Mouse (Mus musculus): ENCODE results near the gene Chrdl1. TPM values are rescaled to one million over a fixed set of nuclear protein-coding genes. Genes with fewer than 3 reads are reported as not detected.

The Chrdl1 gene
- total and polyA plus RNA-seq, 3 experiments, result 0.21 to 6.6 (median 0.71) TPM

GRCm38 (mm10) chrX:143336661-143337060 lies 57.4 kb downstream of the Chrdl1 start:
- Histone ChIP-seq H3K36me3 (replicated peaks in 1 of 2; ENCODE audit: control insufficient read depth in 1 of 2, insufficient read depth in 1 of 2, low read length in 1 of 2) (no peaks in the 10 kb centered on the region), H3K27me3 (replicated peaks) (no peaks in the 10 kb centered on the region), H3K27ac (ENCODE audit: insufficient read depth, low read depth) (no peak overlapping the region), H3K4me1 (ENCODE audit: control insufficient read depth in 1 of 2, insufficient read depth in 2 of 2) (no peaks in the 10 kb centered on the region), H3K4me2 (ENCODE audit: insufficient read depth, low read depth, poor library complexity, severe bottlenecking) (no peak overlapping the region), H3K79me2 (replicated peaks; ENCODE audit: control insufficient read depth, extremely low read depth, insufficient read depth, poor library complexity, severe bottlenecking) (no peaks in the 10 kb centered on the region), H3K9ac (ENCODE audit: insufficient read depth, low read depth) (no peak overlapping the region), H3K4me3 (replicated peaks in 1 of 3; ENCODE audit: low read depth in 2 of 3, low read length in 2 of 3, poor library complexity in 1 of 3) (no peak overlapping the region), H3K9me3 (replicated peaks; ENCODE audit: low read length) (no peaks in the 10 kb centered on the region)
- no peak for TF ChIP-seq CHD1 (IDR thresholded peaks at IDR 0.05; ENCODE audit: low read depth, low read length)
- no peak for TF ChIP-seq POLR2A (IDR thresholded peaks at IDR 0.05; ENCODE audit: low read depth, low read length)
- dilution Hi-C loops (cut with MboI; ENCODE audit: extremely low pct_ligation_motif_present, extremely low pct_unique_long_range_greater_than_20kb, low sequenced_read_pairs), result no loop called here
- in situ Hi-C loops (cut with MboI; ENCODE audit: low pct_ligation_motif_present, low pct_unique_long_range_greater_than_20kb, low sequenced_read_pairs), result no loop called here
- no peak for DNase-seq (ENCODE audit: extremely low read depth)

- Histone ChIP-seq H3K79me2 (replicated peaks; ENCODE audit: control insufficient read depth, extremely low read depth, insufficient read depth, poor library complexity, severe bottlenecking) (no peaks in the 10 kb centered on the region), H3K9me3 (replicated peaks; ENCODE audit: low read length) (no peaks in the 10 kb centered on the region), H3K36me3 (replicated peaks in 1 of 2; ENCODE audit: control insufficient read depth in 1 of 2, insufficient read depth in 1 of 2, low read length in 1 of 2) (no peaks in the 10 kb centered on the region), H3K4me3 (replicated peaks in 1 of 3; ENCODE audit: low read depth in 2 of 3, low read length in 2 of 3, poor library complexity in 1 of 3) (no peak overlapping the region), H3K9ac (ENCODE audit: insufficient read depth, low read depth) (no peak overlapping the region), H3K27me3 (replicated peaks) (no peaks in the 10 kb centered on the region), H3K27ac (ENCODE audit: insufficient read depth, low read depth) (no peak overlapping the region), H3K4me2 (ENCODE audit: insufficient read depth, low read depth, poor library complexity, severe bottlenecking) (no peak overlapping the region), H3K4me1 (ENCODE audit: control insufficient read depth in 1 of 2, insufficient read depth in 2 of 2) (no peaks in the 10 kb centered on the region)
- TF ChIP-seq UBTF (IDR thresholded peaks at IDR 0.05; ENCODE audit: low read depth, low read length) (no peak), JUND (conservative IDR thresholded peaks at IDR 0.05; ENCODE audit: low read depth, low read length) (no peak), ZC3H11A (IDR thresholded peaks at IDR 0.05; ENCODE audit: low read depth, low read length) (no peak), CTCF (conservative IDR thresholded peaks at IDR 0.05 in 1 of 2, IDR thresholded peaks at IDR 0.05 in 1 of 2; ENCODE audit: low read depth in 2 of 2, low read length in 2 of 2) (no peak), CHD2 (IDR thresholded peaks at IDR 0.05; ENCODE audit: low read length) (no peak), MAFK (IDR thresholded peaks at IDR 0.05; ENCODE audit: insufficient replicate concordance, low read length) (no peak), CHD1 (IDR thresholded peaks at IDR 0.05; ENCODE audit: low read depth, low read length) (no peak), RCOR1 (conservative IDR thresholded peaks at IDR 0.05; ENCODE audit: low read depth, low read length) (no peak), USF1 (IDR thresholded peaks at IDR 0.05; ENCODE audit: low read depth, low read length) (no peak), NRF1 (IDR thresholded peaks at IDR 0.05; ENCODE audit: low read depth, low read length) (no peak), ZNF384 (IDR thresholded peaks at IDR 0.05; ENCODE audit: low read depth, low read length) (no peak), EP300 (IDR thresholded peaks at IDR 0.05; ENCODE audit: low read length) (no peak), BHLHE40 (IDR thresholded peaks at IDR 0.05; ENCODE audit: low read depth, low read length) (no peak), POLR2A (IDR thresholded peaks at IDR 0.05; ENCODE audit: low read depth, low read length) (no peak), POLR2AphosphoS2 (IDR thresholded peaks at IDR 0.05; ENCODE audit: low read depth, low read length) (no peak)
- in situ Hi-C loops (cut with MboI; ENCODE audit: low pct_ligation_motif_present, low pct_unique_long_range_greater_than_20kb, low sequenced_read_pairs) (no loop called here), dilution Hi-C loops (cut with MboI; ENCODE audit: extremely low pct_ligation_motif_present, extremely low pct_unique_long_range_greater_than_20kb, low sequenced_read_pairs) (no loop called here)
- no peak for DNase-seq (ENCODE audit: extremely low read depth)
These were observed 58.2 kb downstream of the Chrdl1 start for GRCm38 (mm10) chrX:143335846-143336245.

- Histone ChIP-seq H3K36me3 (replicated peaks in 1 of 2; ENCODE audit: control insufficient read depth in 1 of 2, insufficient read depth in 1 of 2, low read length in 1 of 2) (no peaks in the 10 kb centered on the region), H3K4me2 (ENCODE audit: insufficient read depth, low read depth, poor library complexity, severe bottlenecking) (no peak overlapping the region), H3K27ac (ENCODE audit: insufficient read depth, low read depth) (no peak overlapping the region), H3K9me3 (replicated peaks; ENCODE audit: low read length) (no peaks in the 10 kb centered on the region), H3K27me3 (replicated peaks) (no peaks in the 10 kb centered on the region), H3K4me1 (ENCODE audit: control insufficient read depth in 1 of 2, insufficient read depth in 2 of 2) (no peaks in the 10 kb centered on the region), H3K4me3 (replicated peaks in 1 of 3; ENCODE audit: low read depth in 2 of 3, low read length in 2 of 3, poor library complexity in 1 of 3) (no peak overlapping the region), H3K9ac (ENCODE audit: insufficient read depth, low read depth) (no peak overlapping the region), H3K79me2 (replicated peaks; ENCODE audit: control insufficient read depth, extremely low read depth, insufficient read depth, poor library complexity, severe bottlenecking) (no peaks in the 10 kb centered on the region)
- in situ Hi-C loops (cut with MboI; ENCODE audit: low pct_ligation_motif_present, low pct_unique_long_range_greater_than_20kb, low sequenced_read_pairs) (no loop called here), dilution Hi-C loops (cut with MboI; ENCODE audit: extremely low pct_ligation_motif_present, extremely low pct_unique_long_range_greater_than_20kb, low sequenced_read_pairs) (no loop called here)
- DNase-seq (ENCODE audit: extremely low read depth), result no peak
- TF ChIP-seq E2F4 (IDR thresholded peaks at IDR 0.05; ENCODE audit: insufficient replicate concordance, low read depth, low read length) (no peak), NELFE (IDR thresholded peaks at IDR 0.05; ENCODE audit: low read depth, low read length) (no peak), JUND (conservative IDR thresholded peaks at IDR 0.05; ENCODE audit: low read depth, low read length) (no peak), POLR2A (IDR thresholded peaks at IDR 0.05; ENCODE audit: low read depth, low read length) (no peak), HCFC1 (IDR thresholded peaks at IDR 0.05; ENCODE audit: low read depth, low read length) (no peak), EP300 (IDR thresholded peaks at IDR 0.05; ENCODE audit: low read length) (no peak), MAFK (IDR thresholded peaks at IDR 0.05; ENCODE audit: insufficient replicate concordance, low read length) (no peak), PAX5 (IDR thresholded peaks at IDR 0.05; ENCODE audit: low read length) (no peak), ZNF384 (IDR thresholded peaks at IDR 0.05; ENCODE audit: low read depth, low read length) (no peak), MXI1 (IDR thresholded peaks at IDR 0.05; ENCODE audit: low read depth, low read length) (no peak), MEF2A (IDR thresholded peaks at IDR 0.05; ENCODE audit: borderline replicate concordance, low read depth, low read length) (no peak)
These were observed 80.9 kb downstream of the Chrdl1 start for GRCm38 (mm10) chrX:143313166-143313565.

All from CH12.LX (cell line).